Mouse (Mus musculus) MEL (cell line): ENCODE data around the gene Pars2. TPM values are rescaled to one million over a fixed set of nuclear protein-coding genes. Genes with fewer than 3 reads are reported as not detected.
A peak's percentile ranks its signal among the peaks of the same experiment; 100 is the strongest.

Source experiments
- DNase-seq: peaks from one replicate; pipeline ENCODE4 v3.0.0; 2011; ENCODE audit warnings: low read depth, low spot score
- H3K27ac ChIP-seq: 2 replicates; pipeline ENCODE4 v1.5.1; 2012; ENCODE audit warnings: low read depth, mild to moderate bottlenecking, control low read depth, low read length, moderate library complexity; ENCODE audit not compliant: control insufficient read depth
- H3K27me3 ChIP-seq, 2 experiments: fragments of 150-350 bp in 1 of 2; sonication (generic) in 1 of 2; 2 replicates each; pipeline ENCODE4 v1.6.1; 2012; ENCODE audit warnings: low read length in 2 of 2, mild to moderate bottlenecking in 2 of 2, improper control_type of control experiment in 1 of 2, moderate library complexity in 1 of 2; ENCODE audit not compliant: insufficient read depth in 2 of 2, control insufficient read depth in 1 of 2
- H3K36me3 ChIP-seq, 2 experiments: 2 replicates each; pipeline ENCODE4 v1.6.1; 2012 to 2014; ENCODE audit warnings: low read length in 2 of 2, improper control_type of control experiment in 1 of 2, inconsistent platforms in 1 of 2, mild to moderate bottlenecking in 1 of 2; ENCODE audit not compliant: insufficient read depth in 2 of 2, control insufficient read depth in 1 of 2
- H3K4me1 ChIP-seq, 2 experiments: fragments of 150-350 bp in 1 of 2; sonication (generic) in 1 of 2; 2 replicates each; pipeline ENCODE4 v1.6.1; 2012; ENCODE audit warnings: low read length in 2 of 2, improper control_type of control experiment in 1 of 2, mild to moderate bottlenecking in 1 of 2; ENCODE audit not compliant: insufficient read depth in 2 of 2, control insufficient read depth in 1 of 2
- H3K4me3 ChIP-seq, 2 experiments: fragments of 150-350 bp in 1 of 2; sonication (generic) in 1 of 2; 2 replicates each; pipeline ENCODE4 v1.5.1; 2012; ENCODE audit warnings: low read depth in 2 of 2, low read length in 2 of 2, mild to moderate bottlenecking in 2 of 2, moderate library complexity in 2 of 2, control low read depth in 1 of 2, improper control_type of control experiment in 1 of 2; ENCODE audit not compliant: control insufficient read depth in 1 of 2, insufficient read depth in 1 of 2
- H3K79me2 ChIP-seq: 2 replicates; pipeline ENCODE4 v1.6.1; 2012; ENCODE audit warnings: mild to moderate bottlenecking, low read length, moderate library complexity; ENCODE audit not compliant: control insufficient read depth, poor library complexity, insufficient read depth
- H3K9ac ChIP-seq: 2 replicates; pipeline ENCODE4 v1.6.1; 2012; ENCODE audit warnings: low read depth, mild to moderate bottlenecking, control low read depth, low read length, moderate library complexity; ENCODE audit not compliant: control insufficient read depth, poor library complexity, severe bottlenecking
- H3K9me3 ChIP-seq: fragments of 150-350 bp; sonication (generic); replicated peaks from 2 replicates; pipeline ENCODE4 v1.6.1; 2012; ENCODE audit warnings: mild to moderate bottlenecking, low read length, improper control_type of control experiment, moderate library complexity; ENCODE audit not compliant: insufficient read depth
- BHLHE40 ChIP-seq: IDR thresholded peaks from 2 replicates; pipeline ENCODE4 v1.6.1; 2012; ENCODE audit warnings: low read depth, mild to moderate bottlenecking, inconsistent platforms, low read length, improper control_type of control experiment, borderline replicate concordance
- CHD1 ChIP-seq: IDR thresholded peaks from 2 replicates; pipeline ENCODE4 v1.6.1; 2012; ENCODE audit warnings: low read depth, mild to moderate bottlenecking, inconsistent platforms, low read length, improper control_type of control experiment
- CHD2 ChIP-seq: IDR thresholded peaks from 2 replicates; pipeline ENCODE4 v1.6.1; 2011; ENCODE audit warnings: low read length, improper control_type of control experiment
- ELF1 ChIP-seq: IDR thresholded peaks from 2 replicates; pipeline ENCODE4 v1.6.1; 2014; ENCODE audit warnings: low read depth, mild to moderate bottlenecking, inconsistent platforms, low read length, improper control_type of control experiment, moderate library complexity
- ETS1 ChIP-seq: IDR thresholded peaks from 2 replicates; pipeline ENCODE4 v1.6.1; 2012; ENCODE audit warnings: low read depth, mild to moderate bottlenecking, inconsistent platforms, low read length, improper control_type of control experiment, moderate library complexity
- JUND ChIP-seq: IDR thresholded peaks from 2 replicates; pipeline ENCODE4 v1.6.1; 2011; ENCODE audit warnings: low read depth, mild to moderate bottlenecking, improper control_type of control experiment, low read length
- KAT2A ChIP-seq: conservative IDR thresholded peaks from 2 replicates; pipeline ENCODE4 v1.6.1; 2012; ENCODE audit warnings: low read depth, low read length, improper control_type of control experiment, inconsistent platforms
- MAX ChIP-seq: IDR thresholded peaks from 2 replicates; pipeline ENCODE4 v1.6.1; 2011; ENCODE audit warnings: low read length, improper control_type of control experiment
- MAZ ChIP-seq: IDR thresholded peaks from 2 replicates; pipeline ENCODE4 v1.6.1; 2012; ENCODE audit warnings: low read depth, mild to moderate bottlenecking, inconsistent platforms, low read length, improper control_type of control experiment
- MEF2A ChIP-seq: IDR thresholded peaks from 2 replicates; pipeline ENCODE4 v1.6.1; 2014; ENCODE audit warnings: low read depth, mild to moderate bottlenecking, inconsistent platforms, low read length, improper control_type of control experiment; ENCODE audit not compliant: poor library complexity, insufficient replicate concordance, severe bottlenecking; ENCODE audit errors: extremely low read depth
- MXI1 ChIP-seq: IDR thresholded peaks from 2 replicates; pipeline ENCODE4 v1.6.1; 2011; ENCODE audit warnings: mild to moderate bottlenecking, low read depth, low read length, improper control_type of control experiment
- MYC ChIP-seq: IDR thresholded peaks from 2 replicates; pipeline ENCODE4 v1.6.1; 2011; ENCODE audit warnings: low read depth, mild to moderate bottlenecking, low read length, improper control_type of control experiment, moderate library complexity
- POLR2AphosphoS2 ChIP-seq: IDR thresholded peaks from 2 replicates; pipeline ENCODE4 v1.6.1; 2011; ENCODE audit warnings: low read length, improper control_type of control experiment
- POLR2AphosphoS5 ChIP-seq: IDR thresholded peaks from 2 replicates; pipeline ENCODE4 v1.6.1; 2012; ENCODE audit warnings: low read depth, borderline replicate concordance, mild to moderate bottlenecking, inconsistent platforms, low read length, moderate library complexity, mixed read lengths
- SMC3 ChIP-seq: IDR thresholded peaks from 2 replicates; pipeline ENCODE4 v1.6.1; 2011; ENCODE audit warnings: low read depth, low read length, improper control_type of control experiment
- TAL1 ChIP-seq: IDR thresholded peaks from 2 replicates; pipeline ENCODE4 v1.6.1; 2012; ENCODE audit warnings: mild to moderate bottlenecking, inconsistent platforms, low read length, moderate library complexity, mixed read lengths
- UBTF ChIP-seq: IDR thresholded peaks from 2 replicates; pipeline ENCODE4 v1.6.1; 2012; ENCODE audit warnings: low read depth, mild to moderate bottlenecking, inconsistent platforms, low read length, improper control_type of control experiment, moderate library complexity, borderline replicate concordance; ENCODE audit not compliant: insufficient read depth
- ZKSCAN1 ChIP-seq: IDR thresholded peaks from 2 replicates; pipeline ENCODE4 v1.6.1; 2012; ENCODE audit warnings: low read depth, mild to moderate bottlenecking, inconsistent platforms, low read length, improper control_type of control experiment, moderate library complexity
- ZNF384 ChIP-seq: IDR thresholded peaks from 2 replicates; pipeline ENCODE4 v1.6.1; 2012; ENCODE audit warnings: low read depth, mild to moderate bottlenecking, inconsistent platforms, low read length, improper control_type of control experiment
- polyA plus RNA-seq, 2 experiments: library from polyadenylated mRNA; stranded (reverse) in 1 of 2; unstranded in 1 of 2; fragments of >175 nt in 1 of 2; fragments of >200 nt in 1 of 2; gene quantifications; 2 replicates each; pipeline versions ENCODE4 v1.2.1 to v1.2.4; 2012; ENCODE audit warnings: low replicate concordance in 2 of 2, low read depth in 1 of 2; ENCODE audit not compliant: insufficient read length in 2 of 2, insufficient read depth in 1 of 2, missing spikeins in 1 of 2
- total RNA-seq: library from RNA; depleted of rRNA; stranded (reverse); fragments of 300-350 nt; gene quantifications from 2 replicates; pipeline ENCODE4 v1.2.3, GENCODE M21; 2012

Gene Pars2
- total and polyA plus RNA-seq, 3 experiments, result 10.9 to 11.3 TPM; not detected in 1

DNA sequence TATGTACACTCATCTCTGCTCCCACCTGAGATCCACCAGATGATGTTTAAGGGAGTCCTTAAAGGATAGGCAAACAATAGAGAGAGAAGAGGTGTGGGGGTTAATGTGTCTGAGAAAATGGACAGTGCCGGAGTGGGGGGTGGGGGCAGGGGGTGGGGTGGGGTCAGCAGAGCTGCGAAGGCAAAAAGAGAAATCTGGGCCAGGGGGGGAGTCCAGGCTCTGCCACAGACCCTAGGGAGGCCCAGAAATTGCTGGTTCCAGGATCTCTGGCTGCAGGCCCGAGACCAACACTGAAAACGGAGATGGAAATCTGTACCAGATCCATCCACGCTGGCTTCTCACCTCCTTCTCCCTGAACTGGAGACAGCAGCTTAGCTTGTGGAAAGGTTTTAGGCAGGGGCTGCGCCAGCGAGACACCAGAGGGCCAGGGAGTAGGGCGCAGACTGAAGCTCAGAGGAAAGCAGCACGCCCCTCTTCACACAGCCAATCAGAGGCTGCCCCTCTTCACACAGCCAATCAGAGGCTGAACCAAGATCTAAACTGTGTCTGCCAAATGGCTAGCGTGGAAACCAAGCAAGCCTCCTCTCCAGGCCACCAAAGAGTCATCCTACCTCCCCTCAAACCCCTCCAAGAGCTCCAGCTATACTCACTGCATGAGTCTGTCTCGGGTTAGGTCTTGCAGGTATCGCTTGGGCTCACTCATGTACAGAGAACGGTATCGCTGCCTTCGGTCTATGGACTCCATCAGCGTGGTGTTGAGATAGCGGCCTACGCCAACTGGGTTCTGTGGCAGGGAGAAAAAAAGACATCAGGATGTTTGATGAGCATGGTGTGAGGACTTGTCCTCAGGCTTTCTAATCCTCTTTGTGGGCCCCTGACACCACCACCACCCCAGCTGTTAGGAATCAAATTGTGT, 44.0 kb upstream of the Pars2 start:
- H3K4me3 ChIP-seq, result no peak overlapping the region
- H3K27me3 ChIP-seq, result no peaks in the 10 kb centered on the region

DNA sequence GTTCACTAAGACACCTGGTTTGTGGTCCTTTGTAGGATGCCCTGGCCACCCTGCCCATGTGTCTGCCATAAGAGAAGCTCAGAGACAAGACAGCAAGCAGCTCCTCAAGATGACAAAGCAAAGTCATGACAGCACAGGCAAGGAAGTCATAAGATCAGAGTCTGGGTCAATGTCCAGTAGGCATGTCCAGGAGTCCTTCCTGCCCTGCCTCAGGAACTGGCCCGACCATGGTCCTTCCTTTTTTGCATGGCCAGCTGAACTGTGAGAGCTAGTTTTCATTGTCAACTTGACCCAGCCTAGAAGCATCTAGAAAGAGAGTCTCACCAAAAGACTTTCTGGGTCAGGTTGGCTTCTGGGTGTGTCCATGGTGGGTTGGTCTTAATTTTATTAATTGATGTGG, 43.0 kb upstream of the Pars2 start:
- Histone ChIP-seq H3K36me3 (peaks cover 0 to 3% of the 10 kb centered on the region in 2 experiments; a peak in 1 of 4 replicates), H3K27ac (no peak overlapping the region), H3K4me3 (no peak overlapping the region), H3K27me3 (no peaks in the 10 kb centered on the region), H3K79me2 (no peaks in the 10 kb centered on the region), H3K9ac (no peak overlapping the region), H3K4me1 (no peaks in the 10 kb centered on the region), H3K9me3 (no peaks in the 10 kb centered on the region)
- no peak for DNase-seq
- TF ChIP-seq BHLHE40, result no peak
- TF ChIP-seq TAL1, result no peak

More for the DNA sequence above, 44.0 kb upstream of the Pars2 start:
- DNase-seq, result peak; percentile 22
- no peaks in the 10 kb centered on the region for H3K79me2 ChIP-seq
- no peak for TF ChIP-seq ELF1
- TF ChIP-seq SMC3, result no peak
- TF ChIP-seq CHD2, result no peak
- no peak for TF ChIP-seq POLR2AphosphoS2
- TF ChIP-seq JUND, result no peak
- peaks cover 0 to 3% of the 10 kb centered on the region in 2 experiments; a peak in 2 of 4 replicates for H3K36me3 ChIP-seq
- no peaks in the 10 kb centered on the region for H3K4me1 ChIP-seq
- no peak overlapping the region for H3K27ac ChIP-seq
- no peaks in the 10 kb centered on the region for H3K9me3 ChIP-seq
- H3K9ac ChIP-seq, result no peak overlapping the region

GRCm38 (mm10) chr4:106613105-106613504, 37.8 kb upstream of the Pars2 start:
- 0 out of 2 replicates have a peak overlapping the region, but pooled peaks have one; percentile 6 for H3K27ac ChIP-seq
- H3K4me3 ChIP-seq, result no peak overlapping the region
- H3K79me2 ChIP-seq, result peaks cover 10% of the 10 kb centered on the region
- no peak for DNase-seq
- H3K9ac ChIP-seq, result no peak overlapping the region
- no peaks in the 10 kb centered on the region for H3K9me3 ChIP-seq
- TF ChIP-seq ELF1 (no peak), ETS1 (no peak), MXI1 (no peak), ZKSCAN1 (no peak), UBTF (no peak), POLR2AphosphoS5 (no peak), MEF2A (no peak), SMC3 (no peak), JUND (no peak), CHD1 (no peak), CHD2 (no peak), MAX (no peak), MAZ (no peak), TAL1 (no peak), ZNF384 (no peak), KAT2A (no peak), MYC (no peak)
- peaks cover 0 to 7% of the 10 kb centered on the region in 2 experiments; a peak in 1 of 4 replicates for H3K4me1 ChIP-seq
- no peaks in the 10 kb centered on the region for H3K27me3 ChIP-seq
- peaks cover 0 to 7% of the 10 kb centered on the region in 2 experiments; a peak in 2 of 4 replicates for H3K36me3 ChIP-seq
